In genomic region chr8:78742453-78742852, GRCm38 (mm10) we compare ENCODE assay signal across 7 mouse cellular contexts.
DNase-seq lines count a peak whose midpoint lies in the region; ATAC-seq and TF ChIP-seq lines count a peak whose summit lies in the region.

No protein-coding gene starts in this region.

- H3K27me3 ChIP-seq in embryonic facial prominence, embryonic 10.5 days (replicated peaks; ENCODE audit: low read depth, poor library complexity, severe bottlenecking) = no peaks in the 10 kb centered on the region
- no peaks in the 10 kb centered on the region for H3K27me3 ChIP-seq in intestine, embryonic 16.5 days (replicated peaks; ENCODE audit: control insufficient read depth, insufficient read depth, low read length)
- no peaks in the 10 kb centered on the region for H3K27me3 ChIP-seq in limb, embryonic 14.5 days (ENCODE audit: control insufficient read depth, insufficient read depth, low read length)
- H3K27me3 ChIP-seq in myocyte (ENCODE audit: control insufficient read depth, insufficient read depth, insufficient read length) = no peaks in the 10 kb centered on the region

- no peaks in the 10 kb centered on the region for H3K9me3 ChIP-seq in embryonic facial prominence, embryonic 10.5 days
- H3K9me3 ChIP-seq in intestine, embryonic 16.5 days (ENCODE audit: control insufficient read depth, low read length) = no peaks in the 10 kb centered on the region
- H3K9me3 ChIP-seq in limb, embryonic 14.5 days (ENCODE audit: control insufficient read depth, low read length) = no peaks in the 10 kb centered on the region

- H3K27ac ChIP-seq in embryonic facial prominence, embryonic 10.5 days (replicated peaks) = peak overlapping the region; percentile 73
- peak overlapping the region; percentile 79 for H3K27ac ChIP-seq in intestine, embryonic 16.5 days (ENCODE audit: low read length)
- peak overlapping the region; percentile 91 for H3K27ac ChIP-seq in limb, embryonic 14.5 days (replicated peaks; ENCODE audit: low read depth, low read length)

- WGBS in embryonic facial prominence, embryonic 10.5 days = 39% methylated on average over 2 of the region's 2 CpGs
- 28% methylated on average over 2 of the region's 2 CpGs for WGBS in intestine, embryonic 16.5 days
- 5% methylated on average over 2 of the region's 2 CpGs for WGBS in limb, embryonic 14.5 days

- no peaks in the 10 kb centered on the region for H3K79me2 ChIP-seq in myocyte (ENCODE audit: control insufficient read depth, insufficient read depth)

- no peak overlapping the region for H3K9ac ChIP-seq in intestine, embryonic 16.5 days (ENCODE audit: low read depth, low read length)
- no peak overlapping the region for H3K9ac ChIP-seq in limb, embryonic 14.5 days (ENCODE audit: low read depth, low read length, severe bottlenecking)

- H3K4me1 ChIP-seq in embryonic facial prominence, embryonic 10.5 days = peaks cover 33% of the 10 kb centered on the region
- H3K4me1 ChIP-seq in intestine, embryonic 16.5 days (ENCODE audit: control insufficient read depth, insufficient read depth, low read length) = peaks cover 18% of the 10 kb centered on the region
- peaks cover 32% of the 10 kb centered on the region for H3K4me1 ChIP-seq in limb, embryonic 14.5 days (ENCODE audit: control insufficient read depth, insufficient read depth, low read length)

- no peak for TF ChIP-seq POLR2A in limb, embryonic 14.5 days (IDR thresholded peaks at IDR 0.05; ENCODE audit: borderline replicate concordance, extremely low read depth, insufficient read depth, insufficient read length)
- TF ChIP-seq POLR2A in myocyte (IDR thresholded peaks at IDR 0.05; ENCODE audit: insufficient read length, low read depth) = no peak

- no peak overlapping the region for H3ac ChIP-seq in myocyte (ENCODE audit: control insufficient read depth, insufficient read length)

- DNase-seq in brain, adult 2 months (ENCODE audit: low read depth, low spot score) = peak; percentile 60
- peak; percentile 65 for DNase-seq in embryonic facial prominence, embryonic 10.5 days (ENCODE audit: low spot score)
- DNase-seq in gonadal fat pad, adult 2 months (ENCODE audit: low read depth) = peak; percentile 49
- DNase-seq in limb, embryonic 14.5 days (ENCODE audit: low spot score) = peak; percentile 94
- DNase-seq in urinary bladder, postnatal 4 days (ENCODE audit: low spot score in 2 of 2) = peak; percentile 84 to 90

- no peak overlapping the region for H3K4me3 ChIP-seq in embryonic facial prominence, embryonic 10.5 days
- no peak overlapping the region for H3K4me3 ChIP-seq in intestine, embryonic 16.5 days (ENCODE audit: low read length)
- no peak overlapping the region for H3K4me3 ChIP-seq in limb, embryonic 14.5 days (replicated peaks; ENCODE audit: low read length)
- H3K4me3 ChIP-seq in myocyte = no peak overlapping the region

- H3K36me3 ChIP-seq in embryonic facial prominence, embryonic 10.5 days (replicated peaks) = no peaks in the 10 kb centered on the region
- no peaks in the 10 kb centered on the region for H3K36me3 ChIP-seq in intestine, embryonic 16.5 days (ENCODE audit: control insufficient read depth, insufficient read depth, low read length)
- no peaks in the 10 kb centered on the region for H3K36me3 ChIP-seq in limb, embryonic 14.5 days (ENCODE audit: control insufficient read depth, insufficient read depth, low read length)
- H3K36me3 ChIP-seq in myocyte (ENCODE audit: control insufficient read depth, insufficient read depth) = no peaks in the 10 kb centered on the region

- no peak overlapping the region for H3K4me2 ChIP-seq in intestine, embryonic 16.5 days (ENCODE audit: low read depth, low read length)
- no peak overlapping the region for H3K4me2 ChIP-seq in limb, embryonic 14.5 days (replicated peaks; ENCODE audit: low read depth, low read length, severe bottlenecking)
- peak overlapping the region; percentile 62 for H3K4me2 ChIP-seq in myocyte (ENCODE audit: low read depth)

- ATAC-seq in intestine, embryonic 16.5 days = peak; percentile 95
- ATAC-seq in limb, embryonic 14.5 days (ENCODE audit: low FRiP score, low read depth) = peak; percentile 91

TF ChIP-seq in myocyte, 11 proteins besides CTCF, POLR2A, EP300 and RAD21:
- TF ChIP-seq TCF12 (IDR thresholded peaks at IDR 0.05; ENCODE audit: insufficient read depth, poor library complexity, severe bottlenecking) = no peak
- no peak for TF ChIP-seq E2F4 (IDR thresholded peaks at IDR 0.05; ENCODE audit: insufficient read depth)
- no peak for TF ChIP-seq CEBPB (IDR thresholded peaks at IDR 0.05; ENCODE audit: insufficient read depth, poor library complexity, severe bottlenecking)
- TF ChIP-seq MAX (IDR thresholded peaks at IDR 0.05; ENCODE audit: low read depth) = no peak
- TF ChIP-seq MYOD1 (IDR thresholded peaks at IDR 0.05; ENCODE audit: control insufficient read depth in 1 of 3, insufficient read length in 2 of 3, low read depth in 2 of 3) = peak in 1 of 3 experiments; percentile 38
- no peak for TF ChIP-seq TCF3 (IDR thresholded peaks at IDR 0.05; ENCODE audit: insufficient read length, low read depth)
TF ChIP-seq in myocyte: peak in this region for 1.
